Mouse (Mus musculus): Measurements from ENCODE around the gene Olfr139. TPM values are rescaled to one million over a fixed set of nuclear protein-coding genes. Genes with fewer than 3 reads are reported as not detected.

Olfr139 gene
- not detected for total RNA-seq (2022)

- no peak for DNase-seq
Observed at GRCm38 (mm10) chr11:74056451-74056850, at the start of gene Olfr139, which contains the start of gene Olfr399. Gene Olfr139 (minus strand): TSS chr11:74056551. Gene Olfr399 (minus strand): TSS chr11:74056615.

- DNase-seq, result no peak
Observed at GRCm38 (mm10) chr11:74105066-74105465, 48.7 kb upstream of the Olfr139 start.

- DNase-seq, result no peak
Observed at GRCm38 (mm10) chr11:74101507-74101906, 45.2 kb upstream of the Olfr139 start.

- no peak for DNase-seq
Observed at GRCm38 (mm10) chr11:74100724-74101123, 44.4 kb upstream of the Olfr139 start.

- DNase-seq, result no peak
Observed at GRCm38 (mm10) chr11:74069655-74070054, 13.3 kb upstream of the Olfr139 start, which contains the start of gene Zfp616. Gene Zfp616 (plus strand): TSS chr11:74069955.

GRCm38 (mm10) chr11:74051347-74051746 lies 5.0 kb downstream of the Olfr139 start:
- no peak for DNase-seq

Other genes with a start within 250 kb of the Olfr139 start
- not detected for gene Olfr392, start 239.5 kb downstream of the Olfr139 start, total RNA-seq (2022)
- gene Olfr393, start 205.1 kb downstream of the Olfr139 start, total RNA-seq (2022), result not detected
- not detected for gene Olfr394, start 165.8 kb downstream of the Olfr139 start, total RNA-seq (2022)
- not detected for gene Olfr395, start 147.3 kb downstream of the Olfr139 start, total RNA-seq (2022)
- gene Olfr23, start 119.9 kb downstream of the Olfr139 start, total RNA-seq (2022), result not detected
- not detected for gene Olfr397, start 95.7 kb downstream of the Olfr139 start, total RNA-seq (2022)
- gene Olfr398, start 66.1 kb downstream of the Olfr139 start, total RNA-seq (2022), result not detected
- not detected for gene Olfr399, start 64 bp upstream of the Olfr139 start, total RNA-seq (2022)
- gene Zfp616, start 13.4 kb upstream of the Olfr139 start, total RNA-seq (2022), result not detected
- not detected for gene Olfr401, start 57.2 kb upstream of the Olfr139 start, total RNA-seq (2022)
- not detected for gene Olfr402, start 97.0 kb upstream of the Olfr139 start, total RNA-seq (2022)
- not detected for gene Olfr403, start 129.7 kb upstream of the Olfr139 start, total RNA-seq (2022)
- not detected for gene Olfr43, start 154.8 kb upstream of the Olfr139 start, total RNA-seq (2022)
- not detected for gene Olfr406, start 203.3 kb upstream of the Olfr139 start, total RNA-seq (2022)
- gene Olfr59, start 227.2 kb upstream of the Olfr139 start, total RNA-seq (2022), result not detected

All from adrenal gland, adult 8-10 months (tissue).